Mouse (Mus musculus): ENCODE data around the gene Serpinb1a. TPM values are rescaled to one million over a fixed set of nuclear protein-coding genes. Genes with fewer than 3 reads are reported as not detected.
"Not testable (repeated sequence)": the region's sequence is repeated elsewhere in the genome, so short reads cannot be mapped to it uniquely, and the experiment has no call there.

Gene Serpinb1a
- polyA plus RNA-seq (2012; rRNA removed): 1.3 and 2.1 TPM in 2 replicates

GRCm38 (mm10) chr13:32850668-32851404, at the start of gene Serpinb1a:
Gene Serpinb1a, minus strand, starts transcription at chr13:32851185.
- Histone ChIP-seq H3K36me3 (ENCODE audit: control insufficient read depth, insufficient read depth, low read length) (no peaks in the 10 kb centered on the region), H3K27me3 (ENCODE audit: control insufficient read depth, insufficient read depth, low read length) (no peaks in the 10 kb centered on the region), H3K27ac (ENCODE audit: control insufficient read depth, insufficient read depth, low read depth, low read length) (no peak within 1 kb of the TSS), H3K4me1 (ENCODE audit: control insufficient read depth, insufficient read depth, low read length) (no peaks in the 10 kb centered on the region), H3K4me3 (ENCODE audit: control insufficient read depth, low read depth, low read length) (peak within 1 kb of the TSS; percentile 15; the same call in 1 of the 2 replicates)
- TF ChIP-seq CTCF (IDR thresholded peaks at IDR 0.05; ENCODE audit: control insufficient read depth, insufficient read depth, insufficient replicate concordance, low read depth, low read length) (no peak), POLR2A (IDR thresholded peaks at IDR 0.05; ENCODE audit: control insufficient read depth, low read depth, low read length) (peak; percentile 43; the same call in 1 of the 2 replicates)

- Histone ChIP-seq H3K27me3 (ENCODE audit: control insufficient read depth, insufficient read depth, low read length) (no peaks in the 10 kb centered on the region), H3K4me1 (ENCODE audit: control insufficient read depth, insufficient read depth, low read length) (no peaks in the 10 kb centered on the region), H3K27ac (ENCODE audit: control insufficient read depth, insufficient read depth, low read depth, low read length) (no peak overlapping the region), H3K36me3 (ENCODE audit: control insufficient read depth, insufficient read depth, low read length) (no peaks in the 10 kb centered on the region), H3K4me3 (ENCODE audit: control insufficient read depth, low read depth, low read length) (no peak overlapping the region)
- TF ChIP-seq POLR2A (IDR thresholded peaks at IDR 0.05; ENCODE audit: control insufficient read depth, low read depth, low read length) (no peak), CTCF (IDR thresholded peaks at IDR 0.05; ENCODE audit: control insufficient read depth, insufficient read depth, insufficient replicate concordance, low read depth, low read length) (peak; percentile 32; the same call in 1 of the 2 replicates)
Observed at GRCm38 (mm10) chr13:32900639-32901038, 49.7 kb upstream of the Serpinb1a start.

GRCm38 (mm10) chr13:32899114-32899513, 48.1 kb upstream of the Serpinb1a start:
- H3K4me1 ChIP-seq (ENCODE audit: control insufficient read depth, insufficient read depth, low read length); H3K36me3 ChIP-seq (ENCODE audit: control insufficient read depth, insufficient read depth, low read length); H3K27ac ChIP-seq (ENCODE audit: control insufficient read depth, insufficient read depth, low read depth, low read length); H3K27me3 ChIP-seq (ENCODE audit: control insufficient read depth, insufficient read depth, low read length); H3K4me3 ChIP-seq (ENCODE audit: control insufficient read depth, low read depth, low read length): not testable (repeated sequence)

GRCm38 (mm10) chr13:32898111-32898510, 47.1 kb upstream of the Serpinb1a start, which contains the start of gene Serpinb1c:
Gene Serpinb1c, minus strand, starts transcription at chr13:32898211.
- no peaks in the 10 kb centered on the region for H3K4me1 ChIP-seq (ENCODE audit: control insufficient read depth, insufficient read depth, low read length)
- TF ChIP-seq CTCF (IDR thresholded peaks at IDR 0.05; ENCODE audit: control insufficient read depth, insufficient read depth, insufficient replicate concordance, low read depth, low read length) (no peak), POLR2A (IDR thresholded peaks at IDR 0.05; ENCODE audit: control insufficient read depth, low read depth, low read length) (no peak)
- H3K36me3 ChIP-seq (ENCODE audit: control insufficient read depth, insufficient read depth, low read length): no peaks in the 10 kb centered on the region
- H3K27me3 ChIP-seq (ENCODE audit: control insufficient read depth, insufficient read depth, low read length): no peaks in the 10 kb centered on the region
- H3K27ac ChIP-seq (ENCODE audit: control insufficient read depth, insufficient read depth, low read depth, low read length): no peak within 1 kb of the TSS
- H3K4me3 ChIP-seq (ENCODE audit: control insufficient read depth, low read depth, low read length): no peak within 1 kb of the TSS

GRCm38 (mm10) chr13:32896931-32897330, 45.9 kb upstream of the Serpinb1a start:
- no peak for TF ChIP-seq POLR2A (IDR thresholded peaks at IDR 0.05; ENCODE audit: control insufficient read depth, low read depth, low read length)
- no peak for TF ChIP-seq CTCF (IDR thresholded peaks at IDR 0.05; ENCODE audit: control insufficient read depth, insufficient read depth, insufficient replicate concordance, low read depth, low read length)
- H3K27ac ChIP-seq (ENCODE audit: control insufficient read depth, insufficient read depth, low read depth, low read length): no peak overlapping the region

GRCm38 (mm10) chr13:32884755-32885154, 33.8 kb upstream of the Serpinb1a start:
- TF ChIP-seq POLR2A (IDR thresholded peaks at IDR 0.05; ENCODE audit: control insufficient read depth, low read depth, low read length): no peak
- no peak for TF ChIP-seq CTCF (IDR thresholded peaks at IDR 0.05; ENCODE audit: control insufficient read depth, insufficient read depth, insufficient replicate concordance, low read depth, low read length)
- Histone ChIP-seq H3K27me3 (ENCODE audit: control insufficient read depth, insufficient read depth, low read length) (no peaks in the 10 kb centered on the region), H3K4me3 (ENCODE audit: control insufficient read depth, low read depth, low read length) (no peak overlapping the region), H3K36me3 (ENCODE audit: control insufficient read depth, insufficient read depth, low read length) (no peaks in the 10 kb centered on the region), H3K4me1 (ENCODE audit: control insufficient read depth, insufficient read depth, low read length) (no peaks in the 10 kb centered on the region), H3K27ac (ENCODE audit: control insufficient read depth, insufficient read depth, low read depth, low read length) (no peak overlapping the region)

More at GRCm38 (mm10) chr13:32896931-32897330, 45.9 kb upstream of the Serpinb1a start:
- H3K4me3 ChIP-seq (ENCODE audit: control insufficient read depth, low read depth, low read length): no peak overlapping the region
- no peaks in the 10 kb centered on the region for H3K27me3 ChIP-seq (ENCODE audit: control insufficient read depth, insufficient read depth, low read length)
- no peaks in the 10 kb centered on the region for H3K4me1 ChIP-seq (ENCODE audit: control insufficient read depth, insufficient read depth, low read length)
- no peaks in the 10 kb centered on the region for H3K36me3 ChIP-seq (ENCODE audit: control insufficient read depth, insufficient read depth, low read length)

GRCm38 (mm10) chr13:32873862-32874261, 22.9 kb upstream of the Serpinb1a start:
- TF ChIP-seq CTCF (IDR thresholded peaks at IDR 0.05; ENCODE audit: control insufficient read depth, insufficient read depth, insufficient replicate concordance, low read depth, low read length): no peak
- no peak for TF ChIP-seq POLR2A (IDR thresholded peaks at IDR 0.05; ENCODE audit: control insufficient read depth, low read depth, low read length)
- no peaks in the 10 kb centered on the region for H3K4me1 ChIP-seq (ENCODE audit: control insufficient read depth, insufficient read depth, low read length)
- H3K36me3 ChIP-seq (ENCODE audit: control insufficient read depth, insufficient read depth, low read length): no peaks in the 10 kb centered on the region
- H3K27ac ChIP-seq (ENCODE audit: control insufficient read depth, insufficient read depth, low read depth, low read length): peak overlapping the region; percentile 36; the same call in 1 of the 2 replicates
- no peaks in the 10 kb centered on the region for H3K27me3 ChIP-seq (ENCODE audit: control insufficient read depth, insufficient read depth, low read length)
- no peak overlapping the region for H3K4me3 ChIP-seq (ENCODE audit: control insufficient read depth, low read depth, low read length)
